In genomic region chr6:127330015-127330705, GRCm38 (mm10) we compare ENCODE assay signal across 8 mouse cellular contexts.
A peak's percentile ranks its signal among the peaks of the same experiment; 100 is the strongest.
DNase-seq lines count a peak whose midpoint lies in the region; ATAC-seq lines count a peak whose summit lies in the region.

No protein-coding gene starts in this region.

- WGBS in intestine, embryonic 14.5 days, result under 1% methylated on average over 46 of the region's 46 CpGs

- peak overlapping the region; percentile 78 for H3K27ac ChIP-seq in intestine, embryonic 14.5 days (ENCODE audit: low read depth)

- ATAC-seq in intestine, embryonic 14.5 days (replicated peaks; ENCODE audit: low FRiP score, low TSS enrichment, low read depth), result peak; percentile 93

- intact Hi-C loops in left cerebral cortex, postnatal 25 days (cut with DNase I), result loop anchor here (2.0 kb wide), 1 partner anchor 179 kb away; no protein-coding TSS in a partner anchor

- peaks cover 16% of the 10 kb centered on the region for H3K4me1 ChIP-seq in intestine, embryonic 14.5 days (replicated peaks; ENCODE audit: control insufficient read depth, insufficient read depth, low read length)

- H3K9ac ChIP-seq in intestine, embryonic 14.5 days (ENCODE audit: low read length), result peak overlapping the region; percentile 51

- H3K4me3 ChIP-seq in intestine, embryonic 14.5 days (ENCODE audit: low read depth, low read length), result peak overlapping the region; percentile 37

- H3K9me3 ChIP-seq in intestine, embryonic 14.5 days (ENCODE audit: control insufficient read depth, low read length), result no peaks in the 10 kb centered on the region

- H3K4me2 ChIP-seq in intestine, embryonic 14.5 days (ENCODE audit: low read length), result peak overlapping the region; percentile 66

- no peaks in the 10 kb centered on the region for H3K27me3 ChIP-seq in intestine, embryonic 14.5 days (replicated peaks; ENCODE audit: control insufficient read depth, insufficient read depth, low read length)

- no peaks in the 10 kb centered on the region for H3K36me3 ChIP-seq in intestine, embryonic 14.5 days (ENCODE audit: control insufficient read depth, insufficient read depth, low read length)

- peak; percentile 75 to 80 for DNase-seq in adrenal gland, adult 18-20 months (ENCODE audit: low spot score in 2 of 2)
- peak; percentile 95 for DNase-seq in embryo, embryonic 10.5 days (ENCODE audit: low spot score)
- DNase-seq in gastrocnemius, postnatal 25 days, result peak; percentile 86
- peak; percentile 86 for DNase-seq in intestine, embryonic 14.5 days (ENCODE audit: low spot score)
- peak; percentile 74 to 80 for DNase-seq in left cerebral cortex, postnatal 25 days (ENCODE audit: low spot score in 2 of 2)
- peak; percentile 95 for DNase-seq in mesoderm, embryonic 11.5 days (ENCODE audit: low read depth, low spot score)
- DNase-seq in right cerebral cortex, postnatal 36 days (ENCODE audit: low spot score in 2 of 2), result peak; percentile 51 to 56
- peak; percentile 86 to 88 for DNase-seq in urinary bladder, postnatal 4 days (ENCODE audit: low spot score in 2 of 2)

Comparison
In these comparisons a context has a peak if more than half of its experiments do, and no peak if none do; other contexts are left out.
1. Peak in every context shown above with its lines: DNase-seq, ATAC-seq, H3K4me3 ChIP-seq and H3K27ac ChIP-seq.